Mouse (Mus musculus): ENCODE data around the gene Wee1.

GRCm38 (mm10) chr7:110116731-110117291 lies 5.0 kb upstream of the Wee1 start:
- TF ChIP-seq CTCF (IDR thresholded peaks at IDR 0.05; ENCODE audit: low read depth, low read length) (no peak), POLR2A (IDR thresholded peaks at IDR 0.05; ENCODE audit: extremely low read depth, insufficient read depth, low read length) (no peak)
